Mouse (Mus musculus) liver, embryonic 11.5 days (tissue): Measurements from ENCODE around the gene Gm49630. TPM values are rescaled to one million over a fixed set of nuclear protein-coding genes. Genes with fewer than 3 reads are reported as not detected.
A peak's percentile ranks its signal among the peaks of the same experiment; 100 is the strongest.
"Not testable (repeated sequence)": the region's sequence is repeated elsewhere in the genome, so short reads cannot be mapped to it uniquely, and the experiment has no call there.

ENCODE experiments used
- ATAC-seq: fragments of 200-750 bp; cut with Nextera tagmentation; replicated peaks from 2 replicates; pipeline ENCODE4 v1.8.0; 2017; ENCODE audit warnings: moderate number of reproducible peaks, mild to moderate bottlenecking, moderate TSS enrichment, moderate library complexity; ENCODE audit not compliant: low FRiP score
- DNase-seq: peaks from one replicate; pipeline ENCODE4 v3.0.0-alpha.2; 2017; ENCODE audit warnings: low spot score
- H3K27ac ChIP-seq: fragments of 300-500 bp; sonication (generic); 2 replicates; pipeline ENCODE4 v1.5.1; 2014; ENCODE audit warnings: mild to moderate bottlenecking, low read depth, low read length, control low read depth
- H3K27me3 ChIP-seq: fragments of 300-500 bp; sonication (generic); replicated peaks from 2 replicates; pipeline ENCODE4 v1.6.1; 2014; ENCODE audit warnings: low read length, mixed read lengths; ENCODE audit not compliant: control insufficient read depth, insufficient read depth
- H3K36me3 ChIP-seq: fragments of 300-500 bp; sonication (generic); 2 replicates; pipeline ENCODE4 v1.6.1; 2014; ENCODE audit warnings: mild to moderate bottlenecking, low read length, moderate library complexity, mixed read lengths; ENCODE audit not compliant: control insufficient read depth, insufficient read depth
- H3K4me1 ChIP-seq: fragments of 300-500 bp; sonication (generic); replicated peaks from 2 replicates; pipeline ENCODE4 v1.6.1; 2014; ENCODE audit warnings: low read length, mixed read lengths; ENCODE audit not compliant: control insufficient read depth, insufficient read depth
- H3K4me2 ChIP-seq: fragments of 300-500 bp; sonication (generic); 2 replicates; pipeline ENCODE4 v1.6.1; 2014; ENCODE audit warnings: mild to moderate bottlenecking, control low read depth, moderate library complexity
- H3K4me3 ChIP-seq: fragments of 300-500 bp; sonication (generic); 2 replicates; pipeline ENCODE4 v1.5.1; 2014; ENCODE audit warnings: low read depth, low read length, control low read depth
- H3K9ac ChIP-seq: fragments of 300-500 bp; sonication (generic); 2 replicates; pipeline ENCODE4 v1.6.1; 2014; ENCODE audit warnings: low read depth, low read length, control low read depth
- H3K9me3 ChIP-seq: fragments of 300-500 bp; sonication (generic); 2 replicates; pipeline ENCODE4 v1.6.1; 2016; ENCODE audit warnings: low read length, inconsistent platforms, mixed read lengths; ENCODE audit not compliant: control insufficient read depth
- WGBS: fragments of 180-500 bp; shearing (Covaris S2); extraction: QIAGEN DNeasy Blood & Tissue Kit; methylation state at CpG from one replicate; pipeline ENCODE4 v1.1.7; 2014; 5-methylcytosine and 5-hydroxymethylcytosine counted together
- polyA plus RNA-seq: library from polyadenylated mRNA; unstranded; fragments of >200 nt; fragmentation: Nextera tagmentation; extraction: Ambion mirVana; gene quantifications from 2 replicates; pipeline ENCODE4 v1.2.1, GENCODE M21; 2014

Gm49630 gene
- polyA plus RNA-seq, 1 experiment from 2014 or later: not detected

DNA sequence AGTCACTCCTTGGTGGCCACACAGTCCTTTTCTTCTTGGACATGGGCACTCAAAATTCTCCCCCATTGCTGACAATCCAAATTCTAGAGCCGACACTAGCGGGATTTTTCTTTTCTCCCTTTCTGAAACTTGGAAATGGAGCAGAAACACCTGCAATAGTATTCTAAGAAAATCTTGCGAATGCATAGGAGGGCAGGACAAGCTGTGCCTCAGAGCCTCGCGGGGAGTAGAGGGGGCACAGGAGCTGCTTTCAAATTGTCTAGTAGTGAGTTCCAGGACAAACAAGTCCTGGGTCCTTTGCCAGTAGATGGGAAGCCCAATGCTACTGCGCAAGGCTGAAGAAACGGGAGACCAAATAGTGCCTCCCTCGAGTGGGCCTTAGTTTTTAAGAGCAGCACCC is 23.9 kb upstream of the Gm49630 start:
- not testable (repeated sequence) for H3K27me3 ChIP-seq, H3K9me3 ChIP-seq, H3K4me3 ChIP-seq, H3K9ac ChIP-seq, H3K27ac ChIP-seq, ATAC-seq, H3K4me2 ChIP-seq, H3K36me3 ChIP-seq, H3K4me1 ChIP-seq, DNase-seq
- WGBS: 83% methylated on average over 7 of the region's 8 CpGs

- not testable (repeated sequence) for H3K27ac ChIP-seq, H3K9ac ChIP-seq, DNase-seq, H3K9me3 ChIP-seq, H3K4me1 ChIP-seq, H3K27me3 ChIP-seq, H3K4me3 ChIP-seq, ATAC-seq, H3K36me3 ChIP-seq, H3K4me2 ChIP-seq
- 83% methylated on average over 7 of the region's 7 CpGs for WGBS
Measured at GRCm38 (mm10) chr17:7395116-7395515, 23.3 kb upstream of the Gm49630 start.

- ATAC-seq, H3K27me3 ChIP-seq, H3K9me3 ChIP-seq, H3K4me3 ChIP-seq, DNase-seq, H3K36me3 ChIP-seq, H3K4me1 ChIP-seq, H3K9ac ChIP-seq, H3K4me2 ChIP-seq, H3K27ac ChIP-seq: not testable (repeated sequence)
- 72% methylated on average over 7 of the region's 7 CpGs for WGBS
Measured at GRCm38 (mm10) chr17:7389898-7390297, 18.1 kb upstream of the Gm49630 start.

DNA sequence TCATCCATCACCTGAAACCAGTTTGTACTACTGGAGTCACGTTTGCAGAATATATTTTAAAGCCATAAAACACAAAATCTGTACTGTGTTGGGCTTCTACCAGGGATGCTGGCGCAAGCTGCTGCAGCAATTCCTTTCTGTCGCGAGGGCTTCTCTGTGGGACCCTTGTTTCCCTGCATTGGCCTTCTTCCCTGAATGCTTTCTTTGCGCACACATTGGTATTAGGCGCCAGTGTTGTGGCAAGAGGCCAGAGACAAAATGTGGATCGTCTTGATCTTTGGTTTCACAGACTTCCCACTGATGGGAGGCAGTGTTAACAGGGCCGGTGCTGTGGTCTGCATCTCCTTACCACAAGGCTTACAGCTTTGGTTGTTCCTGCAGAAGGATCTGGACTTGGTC is 17.2 kb upstream of the Gm49630 start:
- H3K36me3 ChIP-seq, H3K9me3 ChIP-seq, H3K4me2 ChIP-seq, H3K4me1 ChIP-seq, ATAC-seq, H3K27ac ChIP-seq, H3K4me3 ChIP-seq, DNase-seq, H3K27me3 ChIP-seq, H3K9ac ChIP-seq: not testable (repeated sequence)
- 83% methylated on average over 6 of the region's 8 CpGs for WGBS

DNA sequence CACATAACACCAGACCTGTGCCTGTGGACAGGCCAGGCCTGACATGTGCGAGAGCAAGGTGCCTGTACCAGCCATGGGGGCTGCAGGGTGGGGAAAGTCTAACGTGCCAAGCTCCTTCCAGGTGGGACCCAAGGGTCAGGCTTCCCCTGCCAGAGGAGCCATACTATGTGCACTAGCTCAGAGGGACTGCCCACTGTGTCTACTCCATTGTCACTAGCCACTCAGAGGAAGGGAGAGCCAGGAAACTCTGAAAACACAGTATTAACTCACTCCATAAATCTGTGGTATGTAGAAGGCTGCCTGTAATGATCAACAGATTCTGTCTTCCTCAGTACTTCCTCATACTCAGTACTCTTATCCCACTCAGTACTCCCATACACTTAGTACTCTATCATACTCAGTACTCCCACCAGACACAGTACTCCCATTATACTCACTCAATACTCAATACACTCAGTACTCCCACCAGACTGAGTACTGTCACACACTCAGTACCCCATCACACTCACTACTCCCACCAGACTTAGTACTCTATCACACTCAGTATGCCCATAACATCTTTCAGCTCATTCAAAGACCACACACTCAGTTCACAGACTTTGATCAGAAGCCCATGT is 16.7 kb upstream of the Gm49630 start:
- ATAC-seq: 0 out of 2 replicates have a peak, but pooled peaks have one; percentile 31
- not testable (repeated sequence) for H3K27me3 ChIP-seq, H3K4me1 ChIP-seq, H3K9me3 ChIP-seq, H3K27ac ChIP-seq, H3K9ac ChIP-seq, H3K4me2 ChIP-seq, H3K36me3 ChIP-seq, DNase-seq, H3K4me3 ChIP-seq
- WGBS: no CpG with 5 or more reads among the region's 2 CpGs

DNA sequence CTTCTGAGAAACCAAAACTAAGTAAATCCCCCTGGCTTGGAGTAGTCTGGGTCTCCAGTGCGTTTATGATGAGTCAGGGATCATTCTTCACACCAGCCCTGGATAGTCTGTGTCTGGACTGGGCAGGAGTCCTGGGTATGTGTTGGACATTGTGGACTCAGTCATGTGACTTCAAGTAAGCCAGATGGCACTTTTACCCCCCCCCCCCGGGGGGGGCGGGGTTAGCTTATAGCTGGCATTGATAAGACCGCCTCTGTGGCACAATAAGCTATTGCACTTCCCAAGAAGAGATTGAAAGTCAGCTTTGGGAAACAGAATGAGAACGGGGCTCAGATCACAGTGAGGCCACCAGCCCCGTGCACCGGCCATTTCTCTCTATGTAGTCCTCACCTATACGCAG is 14.2 kb upstream of the Gm49630 start:
- H3K9ac ChIP-seq, H3K27ac ChIP-seq, H3K27me3 ChIP-seq, H3K4me3 ChIP-seq, DNase-seq, H3K4me2 ChIP-seq, H3K36me3 ChIP-seq, ATAC-seq, H3K9me3 ChIP-seq, H3K4me1 ChIP-seq: not testable (repeated sequence)
- 68% methylated on average over 8 of the region's 8 CpGs for WGBS

DNA sequence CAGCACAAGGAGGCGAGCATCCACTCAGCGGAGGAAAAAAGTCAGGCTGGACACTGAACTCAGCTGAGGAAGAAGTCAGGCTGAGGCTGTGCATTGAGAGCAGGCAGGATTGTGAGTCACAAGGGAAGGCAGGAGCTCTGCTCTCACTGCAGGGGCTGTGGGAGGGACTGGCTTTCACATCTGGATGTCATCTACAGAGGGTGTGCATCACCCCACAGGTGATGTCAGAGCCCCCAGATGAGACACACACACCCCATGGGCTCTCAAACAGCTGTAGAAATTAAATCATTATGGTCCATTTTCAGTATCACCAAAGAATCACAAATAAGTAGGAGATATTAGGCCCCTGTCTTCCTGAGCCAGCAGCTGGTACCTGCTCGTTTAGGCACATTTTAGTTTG is 13.6 kb upstream of the Gm49630 start, which contains the start of gene Unc93a2:
Unc93a2 (minus strand) TSS at position 101 of the 400 bp plus-strand sequence.
- H3K4me1 ChIP-seq, DNase-seq, H3K27me3 ChIP-seq, H3K9ac ChIP-seq, H3K36me3 ChIP-seq, H3K27ac ChIP-seq, H3K4me2 ChIP-seq, H3K4me3 ChIP-seq, ATAC-seq, H3K9me3 ChIP-seq: not testable (repeated sequence)
- 66% methylated on average over 3 of the region's 3 CpGs for WGBS

GRCm38 (mm10) chr17:7383167-7384143 is 11.7 kb upstream of the Gm49630 start:
- H3K36me3 ChIP-seq, H3K4me3 ChIP-seq, DNase-seq, H3K9me3 ChIP-seq, H3K27me3 ChIP-seq, H3K9ac ChIP-seq, H3K27ac ChIP-seq, H3K4me2 ChIP-seq, H3K4me1 ChIP-seq, ATAC-seq: not testable (repeated sequence)
- 74% methylated on average over 9 of the region's 13 CpGs for WGBS
